Mouse (Mus musculus): Measurements from ENCODE around the gene Isx.
A peak's percentile ranks its signal among the peaks of the same experiment; 100 is the strongest.

Gene Isx

DNA sequence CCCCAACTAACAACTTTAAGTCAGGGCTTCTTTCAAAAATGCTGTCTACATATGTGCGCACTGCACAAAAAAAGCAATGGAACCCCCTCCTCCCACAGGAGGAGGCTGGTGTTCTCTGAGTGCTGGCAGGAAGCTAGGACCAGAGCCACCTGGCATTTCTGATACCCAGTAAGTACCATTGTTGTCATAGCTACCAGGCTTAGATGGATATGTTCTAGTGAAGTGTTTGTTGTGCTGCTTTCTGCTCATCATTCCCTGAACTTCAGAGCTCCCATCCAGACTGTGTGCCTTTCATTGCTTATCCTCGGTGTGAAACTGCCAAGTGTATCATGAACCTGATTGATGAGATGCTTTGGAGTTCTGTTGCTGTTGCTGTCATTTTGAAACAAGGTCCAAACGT is 26.8 kb downstream of the Isx start:
- peak; percentile 50 to 77 for DNase-seq (ENCODE audit: low spot score in 2 of 2)

DNA sequence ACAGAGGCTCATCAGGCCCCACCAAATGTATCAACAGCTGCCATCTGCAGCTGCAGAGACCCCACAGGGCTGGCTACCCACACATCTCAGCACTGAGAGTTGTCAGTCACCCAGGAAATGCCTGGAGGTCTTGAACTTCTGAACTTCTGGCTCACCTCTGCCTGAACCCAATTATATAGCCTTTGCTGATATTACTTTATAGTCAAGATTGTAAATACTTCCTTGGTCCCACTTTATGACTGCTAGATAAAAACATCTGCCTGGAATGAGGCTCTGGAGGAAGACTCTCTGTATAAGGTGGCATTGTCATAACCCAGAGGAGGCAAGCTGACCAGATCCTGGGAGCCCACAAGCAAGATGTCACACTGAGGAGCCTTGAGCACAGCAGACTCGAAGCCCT is 28.8 kb downstream of the Isx start:
- no peak for DNase-seq (ENCODE audit: low spot score in 2 of 2)

DNA sequence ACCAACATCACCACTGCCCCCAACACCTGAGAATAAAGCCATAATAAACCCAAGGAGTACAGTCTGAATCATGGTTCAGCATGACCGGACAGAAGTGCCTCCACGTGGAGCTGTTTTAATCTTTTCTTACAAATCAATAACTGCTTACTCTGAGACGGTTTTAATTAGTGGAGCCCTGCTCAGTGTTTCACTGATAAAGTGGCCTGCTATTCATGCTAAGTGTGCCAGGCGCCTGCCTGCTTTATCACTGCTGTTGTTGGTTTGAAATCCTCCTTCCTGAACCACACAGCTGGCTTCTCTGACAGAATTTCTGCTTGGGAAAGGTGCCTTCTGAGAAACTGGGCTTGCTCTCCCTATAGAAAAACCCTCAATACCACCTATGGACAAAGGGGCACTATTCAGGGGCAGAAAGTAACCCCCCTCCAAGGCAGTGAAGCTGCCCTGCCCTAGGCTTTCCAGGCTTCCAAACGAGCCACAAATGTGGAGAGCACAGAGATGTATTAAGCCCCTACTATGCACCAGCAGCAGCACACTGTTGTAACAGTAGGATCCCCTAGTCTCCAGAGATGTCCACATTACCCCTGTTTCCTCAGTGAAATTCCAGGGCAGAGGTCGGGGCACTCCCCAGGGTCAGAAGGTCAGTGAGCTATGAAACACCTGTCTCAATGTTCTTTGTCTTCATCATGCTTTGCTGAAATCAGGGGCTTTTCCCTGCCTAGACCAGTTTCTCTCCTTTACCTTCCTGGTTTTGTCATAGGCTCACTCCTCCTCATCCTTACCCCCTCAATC is 30.3 kb downstream of the Isx start:
- DNase-seq (ENCODE audit: low spot score in 2 of 2), result no peak

DNA sequence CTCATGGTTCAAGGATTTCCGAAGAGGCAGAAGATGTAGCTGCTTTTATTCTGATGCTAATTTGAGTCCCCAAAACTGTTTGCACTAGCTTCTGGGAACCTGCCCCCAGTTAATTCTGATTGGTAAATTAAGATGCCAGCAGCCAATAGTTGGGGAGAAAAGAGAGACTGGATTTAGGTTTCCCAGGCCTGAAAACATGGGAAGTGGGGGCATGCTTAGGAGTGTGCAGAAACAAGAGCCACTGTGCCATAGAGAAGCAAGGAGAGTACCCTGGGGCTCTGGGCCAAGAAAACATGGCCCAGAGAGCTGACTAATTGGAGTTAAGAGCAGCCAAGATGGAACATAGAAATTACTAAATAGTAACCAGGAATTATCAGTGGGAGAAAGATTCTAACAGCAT is 33.4 kb downstream of the Isx start:
- no peak for DNase-seq (ENCODE audit: low spot score in 2 of 2)

DNA sequence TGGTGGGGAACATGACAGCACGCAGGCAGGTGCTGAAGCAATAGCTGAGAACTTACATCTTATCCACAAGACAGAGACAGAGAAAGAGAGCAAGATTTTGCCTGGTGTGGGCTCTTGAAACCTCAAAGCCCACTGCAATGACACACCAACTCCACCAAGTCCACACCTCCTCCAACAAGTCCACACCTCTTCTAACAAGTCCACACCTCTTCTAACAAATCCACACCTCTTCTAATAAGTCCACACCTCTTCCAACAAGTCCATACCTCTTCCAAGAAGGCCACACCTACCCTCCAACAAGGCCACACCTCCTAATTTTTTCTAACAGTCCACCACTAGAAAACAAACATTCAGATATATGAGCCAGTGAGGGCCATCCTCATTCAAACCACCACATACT is 37.7 kb downstream of the Isx start:
- DNase-seq (ENCODE audit: low spot score in 2 of 2), result no peak

DNA sequence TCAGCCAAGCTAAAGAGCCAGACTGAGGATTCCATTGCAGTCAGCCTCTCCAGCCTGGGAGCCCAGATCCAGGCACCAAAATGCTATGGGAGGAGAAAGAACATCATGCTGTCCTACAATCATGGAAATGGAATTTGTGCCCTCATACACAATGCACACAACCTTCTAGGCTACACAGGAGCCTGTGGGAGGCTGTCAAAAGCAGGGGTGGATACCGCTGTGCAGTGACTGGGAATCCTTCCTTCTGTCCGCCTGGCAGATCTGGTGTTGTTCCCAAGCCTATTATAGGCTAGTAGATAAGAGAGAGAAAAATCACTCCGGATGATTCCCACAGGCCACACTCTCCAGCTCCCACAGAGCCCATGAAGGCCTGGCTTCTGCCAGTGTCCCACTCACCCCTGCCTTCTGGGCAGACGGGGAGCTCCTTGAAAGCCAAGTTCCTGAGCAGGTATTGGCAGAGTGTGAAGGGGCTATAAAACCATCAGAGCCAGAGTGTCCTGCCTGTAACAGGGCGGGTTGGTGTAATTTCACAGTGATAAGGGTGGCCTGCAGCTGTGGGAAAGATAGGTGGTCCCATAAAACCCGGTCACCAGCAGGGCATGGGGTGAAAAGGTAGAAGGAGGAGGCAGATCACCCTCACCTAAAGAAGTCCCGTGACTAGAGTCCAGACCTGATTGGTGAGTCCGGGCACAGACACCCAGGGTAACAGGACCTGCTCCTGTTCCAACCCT is 47.9 kb downstream of the Isx start:
- peak; percentile 38 to 52 for DNase-seq (ENCODE audit: low spot score in 2 of 2)

DNA sequence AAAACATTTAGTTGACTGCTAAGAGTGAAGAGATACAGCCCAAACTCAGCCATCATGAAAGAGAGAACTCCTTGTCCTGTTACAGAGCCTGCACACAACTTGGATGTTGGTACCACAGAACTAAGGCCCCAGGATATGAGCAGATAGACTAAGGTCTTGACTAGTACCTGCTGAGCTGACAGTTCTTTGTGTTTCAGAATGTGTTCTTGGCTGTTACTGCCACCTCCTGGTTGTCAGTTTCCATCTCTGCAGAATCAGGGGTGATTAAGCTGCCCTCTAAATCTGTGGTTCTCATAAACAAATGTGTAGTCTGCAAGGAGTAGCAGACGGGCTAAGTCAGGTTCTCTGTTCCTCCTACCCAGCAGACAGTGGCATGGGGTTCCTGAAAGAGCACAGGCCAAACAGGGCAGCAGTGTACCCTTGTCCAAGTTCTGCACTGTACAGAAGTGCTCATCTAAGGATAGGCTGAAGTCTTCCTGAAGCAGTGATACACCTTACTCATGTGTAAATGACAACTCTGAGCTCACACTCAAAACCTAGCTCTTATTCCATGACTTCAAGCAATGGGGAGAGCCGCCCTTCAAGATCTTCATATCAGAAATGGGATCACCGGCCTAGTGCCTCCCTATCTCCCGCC is 49.0 kb downstream of the Isx start:
- peak; percentile 32 to 36 for DNase-seq (ENCODE audit: low spot score in 2 of 2)

DNA sequence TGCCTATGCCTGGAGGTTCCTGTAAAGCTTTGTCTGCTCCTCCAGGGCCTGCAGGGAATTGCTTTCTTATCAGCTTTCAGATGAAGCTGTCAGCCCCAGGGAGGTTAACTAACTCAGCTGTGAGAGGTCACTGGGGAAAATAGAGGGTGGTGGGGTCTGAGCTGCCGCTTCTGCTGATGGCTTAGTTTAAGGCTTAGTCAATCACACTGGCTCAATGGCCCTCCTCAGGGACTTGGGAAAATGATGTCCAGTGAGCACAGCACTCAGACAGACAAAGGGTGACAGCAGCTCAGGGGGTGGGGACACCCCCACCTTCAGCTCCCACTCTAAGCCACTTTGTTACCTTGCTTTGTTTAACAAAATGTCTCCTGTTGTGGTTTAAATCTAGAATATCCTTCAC is 55.0 kb downstream of the Isx start:
- DNase-seq (ENCODE audit: low spot score in 2 of 2), result no peak

DNA sequence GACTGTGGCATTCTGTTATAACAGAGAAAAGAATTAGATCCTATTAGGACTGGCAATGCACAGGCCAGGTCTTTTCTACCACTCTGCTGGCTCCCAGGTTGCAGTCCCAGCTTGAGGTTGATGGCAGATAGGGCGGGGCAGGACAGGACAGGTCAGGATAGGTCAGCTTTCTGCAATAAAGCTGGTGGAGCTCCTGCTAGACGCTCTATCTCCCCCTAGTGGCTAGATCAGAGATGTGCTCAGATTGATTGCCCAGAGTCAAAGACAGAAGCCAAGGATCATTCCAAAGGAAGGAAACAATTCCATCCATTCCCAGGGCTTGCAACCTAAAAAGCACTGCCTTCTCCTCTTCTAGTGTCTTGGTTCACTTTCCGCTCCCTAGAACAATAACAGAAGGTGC is 57.8 kb downstream of the Isx start:
- no peak for DNase-seq (ENCODE audit: low spot score in 2 of 2)

DNA sequence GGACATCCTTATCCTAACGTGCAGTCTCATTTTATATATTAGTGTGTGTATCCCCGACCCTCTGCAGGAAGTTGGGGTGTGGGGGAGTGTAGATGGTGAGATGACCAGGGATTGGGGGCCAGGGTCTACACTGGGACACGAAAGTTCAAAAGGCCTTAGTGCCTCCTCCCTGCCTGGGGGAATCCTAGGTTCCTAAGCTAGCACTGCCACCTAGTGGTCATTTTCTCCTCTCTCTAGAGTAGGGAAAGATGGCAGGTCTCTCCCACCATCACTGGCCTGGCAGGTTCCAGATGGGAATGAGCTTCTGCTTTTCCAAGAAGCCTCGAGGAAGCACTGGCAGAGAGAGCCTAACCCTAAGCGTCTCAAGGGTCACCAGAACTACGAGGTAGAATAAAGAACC is 62.3 kb downstream of the Isx start:
- DNase-seq (ENCODE audit: low spot score in 2 of 2), result peak in 1 of 2 experiments; percentile 5

DNA sequence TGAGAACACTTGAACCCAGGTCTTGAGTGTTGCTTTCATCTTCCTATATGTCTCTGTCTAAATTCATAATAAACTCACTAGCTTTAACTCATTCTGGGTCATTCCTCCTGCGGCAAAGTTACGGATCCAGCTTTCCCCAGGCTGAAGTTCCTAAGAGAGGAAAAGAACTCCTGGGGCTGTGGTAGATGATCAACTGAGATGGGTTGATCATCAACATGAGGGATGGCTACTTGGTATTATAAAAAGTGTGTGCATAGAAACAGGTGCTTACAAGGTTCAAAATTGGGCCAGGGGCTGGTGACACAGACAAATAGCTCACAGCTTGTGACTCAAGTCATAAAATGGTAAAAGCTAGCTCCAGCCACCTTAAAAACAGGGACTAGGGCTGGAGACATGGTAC is 63.7 kb downstream of the Isx start:
- DNase-seq (ENCODE audit: low spot score in 2 of 2), result no peak

DNA sequence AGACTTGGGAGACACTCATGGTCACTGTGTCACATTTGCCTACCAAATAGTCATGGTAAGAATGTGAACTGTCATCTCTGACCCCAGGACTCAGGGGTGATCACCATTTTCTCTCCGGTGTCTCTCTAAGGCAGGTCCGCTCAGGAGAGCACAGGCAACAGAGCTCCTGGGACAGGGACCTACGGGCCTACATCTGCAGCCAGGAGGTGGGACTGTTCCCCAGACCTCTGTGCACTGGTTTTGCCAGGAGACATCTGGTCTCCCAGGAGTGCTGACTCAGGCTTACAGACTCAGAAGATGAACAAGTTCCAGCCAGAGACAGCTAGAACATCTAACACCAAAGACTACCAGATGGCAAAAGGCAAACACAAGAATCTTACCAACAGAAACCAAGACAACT is 69.1 kb downstream of the Isx start:
- no peak for DNase-seq (ENCODE audit: low spot score in 2 of 2)
